Mouse (Mus musculus) intestine, embryonic 15.5 days (tissue): Measurements from ENCODE around the gene Rd3l. TPM values are rescaled to one million over a fixed set of nuclear protein-coding genes. Genes with fewer than 3 reads are reported as not detected.

Source experiments
- ATAC-seq: fragments of 200-750 bp; cut with Nextera tagmentation; 2 replicates; pipeline ENCODE4 v1.8.0; 2017; ENCODE audit warnings: moderate TSS enrichment, moderate library complexity
- H3K27ac ChIP-seq: fragments of 300-500 bp; sonication (generic); 2 replicates; pipeline ENCODE4 v1.5.1; 2015; ENCODE audit warnings: mild to moderate bottlenecking, inconsistent platforms
- H3K27me3 ChIP-seq: fragments of 300-500 bp; sonication (generic); replicated peaks from 2 replicates; pipeline ENCODE4 v1.6.1; 2015; ENCODE audit warnings: inconsistent platforms
- H3K36me3 ChIP-seq: fragments of 300-500 bp; sonication (generic); 2 replicates; pipeline ENCODE4 v1.6.1; 2015; ENCODE audit warnings: inconsistent platforms
- H3K4me1 ChIP-seq: fragments of 300-500 bp; sonication (generic); replicated peaks from 2 replicates; pipeline ENCODE4 v1.6.1; 2015; ENCODE audit warnings: inconsistent platforms
- H3K4me2 ChIP-seq: fragments of 300-500 bp; sonication (generic); replicated peaks from 2 replicates; pipeline ENCODE4 v1.6.1; 2015; ENCODE audit warnings: mild to moderate bottlenecking, inconsistent platforms
- H3K4me3 ChIP-seq: fragments of 300-500 bp; sonication (generic); replicated peaks from 2 replicates; pipeline ENCODE4 v1.5.1; 2015; ENCODE audit warnings: inconsistent platforms
- H3K9ac ChIP-seq: fragments of 300-500 bp; sonication (generic); 2 replicates; pipeline ENCODE4 v1.6.1; 2015; ENCODE audit warnings: inconsistent platforms
- H3K9me3 ChIP-seq: fragments of 300-500 bp; sonication (generic); 2 replicates; pipeline ENCODE4 v1.6.1; 2016; ENCODE audit warnings: inconsistent platforms
- WGBS: fragments of 180-500 bp; shearing (Covaris S2); methylation state at CpG from one replicate; pipeline ENCODE4 v1.1.7; 2015; 5-methylcytosine and 5-hydroxymethylcytosine counted together
- polyA plus RNA-seq: library from polyadenylated mRNA; unstranded; fragments of >200 nt; fragmentation: Nextera tagmentation; extraction: Ambion mirVana; gene quantifications from 2 replicates; pipeline ENCODE4 v1.2.1, GENCODE M21; 2015

The Rd3l gene
- polyA plus RNA-seq, 1 experiment from 2014 or later: not detected

DNA sequence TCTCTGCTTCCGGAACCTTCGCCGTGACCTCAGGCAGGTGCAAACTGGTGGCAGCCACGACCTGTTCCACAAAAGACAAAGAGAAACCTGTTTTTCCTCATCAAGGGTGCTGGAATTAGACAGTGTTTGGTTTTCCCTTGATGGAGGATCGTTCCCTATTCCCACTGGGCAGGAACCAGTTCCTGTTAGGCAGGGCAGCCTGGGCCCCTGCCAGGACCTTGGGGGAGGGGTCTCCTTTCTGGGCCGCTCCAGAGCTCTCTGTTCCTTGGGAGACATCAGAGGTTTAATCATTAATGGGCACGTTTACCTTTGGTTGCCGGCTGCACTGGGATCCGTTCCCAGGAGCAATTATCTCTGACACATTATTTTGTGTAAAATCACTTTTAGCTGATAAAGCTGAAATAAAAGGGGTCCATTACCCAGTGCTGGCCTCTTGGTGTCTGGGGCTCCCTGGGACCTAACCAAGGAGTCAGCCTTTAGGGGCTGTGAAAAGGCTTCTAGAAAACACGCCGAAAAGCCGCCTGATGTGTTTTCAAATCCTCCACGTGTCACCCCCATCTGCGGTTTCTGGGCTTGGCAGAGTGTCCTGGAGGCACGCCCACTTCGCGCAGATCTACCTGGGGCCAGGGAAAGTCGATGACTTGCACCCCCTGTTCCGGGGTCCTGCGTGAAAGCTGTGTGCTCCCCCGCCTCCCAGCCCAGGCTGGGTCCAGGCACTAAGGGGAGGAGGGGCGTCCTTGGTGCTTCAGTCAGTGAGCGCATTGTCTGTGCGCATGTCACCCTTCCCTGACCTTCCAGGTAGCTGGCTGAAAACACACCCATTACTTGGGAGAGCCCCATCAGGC, 44.2 kb downstream of the Rd3l start:
- ATAC-seq: peak; percentile 91
- Histone ChIP-seq H3K4me2 (peak overlapping the region; percentile 56), H3K9me3 (no peaks in the 10 kb centered on the region), H3K27me3 (no peaks in the 10 kb centered on the region), H3K4me3 (peak overlapping the region; percentile 19), H3K4me1 (peaks cover 59% of the 10 kb centered on the region), H3K27ac (peak overlapping the region; percentile 92), H3K36me3 (no peaks in the 10 kb centered on the region), H3K9ac (no peak overlapping the region)
- WGBS: 26% methylated on average over 24 of the region's 24 CpGs

GRCm38 (mm10) chr12:111933971-111934370, 47.1 kb downstream of the Rd3l start:
- ATAC-seq: no peak
- Histone ChIP-seq H3K27ac (peak overlapping the region; percentile 63; the same call in 1 of the 2 replicates), H3K36me3 (no peaks in the 10 kb centered on the region), H3K9me3 (no peaks in the 10 kb centered on the region), H3K9ac (no peak overlapping the region), H3K4me2 (no peak overlapping the region), H3K27me3 (no peaks in the 10 kb centered on the region), H3K4me1 (peaks cover 53% of the 10 kb centered on the region), H3K4me3 (no peak overlapping the region)
- 62% methylated on average over 2 of the region's 2 CpGs for WGBS

GRCm38 (mm10) chr12:111933032-111933704, 47.9 kb downstream of the Rd3l start:
- peak overlapping the region; percentile 3; the same call in 1 of the 2 replicates for H3K4me3 ChIP-seq
- WGBS: 46% methylated on average over 11 of the region's 11 CpGs
- peak; percentile 32; the same call in 1 of the 2 replicates for ATAC-seq
- peaks cover 50% of the 10 kb centered on the region for H3K4me1 ChIP-seq
- H3K9ac ChIP-seq: no peak overlapping the region
- H3K9me3 ChIP-seq: no peaks in the 10 kb centered on the region
- no peaks in the 10 kb centered on the region for H3K36me3 ChIP-seq
- no peaks in the 10 kb centered on the region for H3K27me3 ChIP-seq
- H3K27ac ChIP-seq: peak overlapping the region; percentile 63
- peak overlapping the region; percentile 45 for H3K4me2 ChIP-seq

DNA sequence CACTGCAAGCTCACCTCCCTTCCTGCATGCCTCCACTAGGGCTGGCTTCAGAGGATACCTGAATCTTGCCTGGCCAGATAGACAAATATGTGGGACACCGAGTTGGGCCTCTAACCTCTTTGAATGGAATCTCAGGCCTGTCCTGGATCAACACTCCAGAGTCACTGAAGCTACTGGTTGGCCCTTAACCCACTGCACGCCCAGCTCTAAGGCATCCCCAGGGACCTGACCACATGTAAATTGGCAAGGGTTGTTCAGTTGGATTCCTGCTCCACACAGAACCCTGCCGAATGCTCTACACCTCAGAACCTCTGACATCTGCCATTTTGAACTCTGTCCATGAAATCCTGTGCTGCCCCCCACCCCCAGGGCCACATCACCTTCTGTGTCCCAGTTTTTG, 48.6 kb downstream of the Rd3l start:
- Histone ChIP-seq H3K4me1 (peaks cover 44% of the 10 kb centered on the region), H3K27me3 (no peaks in the 10 kb centered on the region), H3K9ac (no peak overlapping the region), H3K27ac (peak overlapping the region; percentile 63; the same call in 1 of the 2 replicates), H3K9me3 (no peaks in the 10 kb centered on the region), H3K4me3 (no peak overlapping the region), H3K4me2 (no peak overlapping the region), H3K36me3 (no peaks in the 10 kb centered on the region)
- no peak for ATAC-seq
- 56% methylated on average over 3 of the region's 3 CpGs for WGBS

GRCm38 (mm10) chr12:111931411-111932025, 49.6 kb downstream of the Rd3l start:
- Histone ChIP-seq H3K9ac (no peak overlapping the region), H3K27me3 (no peaks in the 10 kb centered on the region), H3K4me1 (peaks cover 34% of the 10 kb centered on the region), H3K36me3 (no peaks in the 10 kb centered on the region), H3K9me3 (no peaks in the 10 kb centered on the region), H3K4me2 (no peak overlapping the region), H3K4me3 (no peak overlapping the region), H3K27ac (no peak overlapping the region)
- WGBS: 89% methylated on average over 9 of the region's 9 CpGs
- ATAC-seq: no peak

Other genes with a start within 250 kb of the Rd3l start
- gene Klc1, start 222.5 kb downstream of the Rd3l start, polyA plus RNA-seq: 91.1 and 92.1 TPM in 2 replicates
- gene Xrcc3, start 167.4 kb downstream of the Rd3l start, polyA plus RNA-seq: 8.9 and 9.9 TPM in 2 replicates
- 183 and 191 TPM in 2 replicates for gene Zfyve21, start 167.1 kb downstream of the Rd3l start, polyA plus RNA-seq
- gene Ppp1r13b, start 73.2 kb downstream of the Rd3l start, polyA plus RNA-seq: 19.8 and 21.7 TPM in 2 replicates
- gene Atp5mpl, start 14.3 kb downstream of the Rd3l start, polyA plus RNA-seq: 924 and 941 TPM in 2 replicates
- 0.46 TPM in 1 of 2 replicates, not detected in the other for gene Tdrd9, start 9.8 kb downstream of the Rd3l start, polyA plus RNA-seq
- 26.8 and 31.8 TPM in 2 replicates for gene Aspg, start 125.4 kb upstream of the Rd3l start, polyA plus RNA-seq
- gene Kif26a, start 164.9 kb upstream of the Rd3l start, polyA plus RNA-seq: 2.9 and 3.0 TPM in 2 replicates